Mouse (Mus musculus) CH12.LX (cell line): ENCODE results near the gene Atg10. TPM values are rescaled to one million over a fixed set of nuclear protein-coding genes. Genes with fewer than 3 reads are reported as not detected.

Source experiments
- DNase-seq: peaks from one replicate; pipeline ENCODE4 v3.0.0-alpha.2; 2013; ENCODE audit errors: extremely low read depth
- H3K27ac ChIP-seq: 2 replicates; pipeline ENCODE4 v1.5.1; 2012; ENCODE audit warnings: low read depth, mild to moderate bottlenecking, control low read depth, moderate library complexity; ENCODE audit not compliant: insufficient read depth
- H3K27me3 ChIP-seq: replicated peaks from 2 replicates; pipeline ENCODE3; 2012; ENCODE audit warnings: inconsistent platforms
- H3K36me3 ChIP-seq, 2 experiments: replicated peaks in 1 of 2; 2 replicates each; pipeline versions ENCODE3 to v1.6.1; 2012; ENCODE audit warnings: inconsistent platforms in 1 of 2, low read length in 1 of 2, mild to moderate bottlenecking in 1 of 2, mixed read lengths in 1 of 2, moderate library complexity in 1 of 2; ENCODE audit not compliant: control insufficient read depth in 1 of 2, insufficient read depth in 1 of 2
- H3K4me1 ChIP-seq, 2 experiments: 2 replicates each; pipeline ENCODE4 v1.6.1; 2012; ENCODE audit warnings: inconsistent platforms in 1 of 2, moderate library complexity in 1 of 2; ENCODE audit not compliant: insufficient read depth in 2 of 2, control insufficient read depth in 1 of 2
- H3K4me2 ChIP-seq: 2 replicates; pipeline ENCODE4 v1.6.1; 2012; ENCODE audit warnings: low read depth, mild to moderate bottlenecking, control low read depth; ENCODE audit not compliant: poor library complexity, insufficient read depth, severe bottlenecking
- H3K4me3 ChIP-seq, 3 experiments: fragments of 150-350 bp in 1 of 3; sonication (generic) in 1 of 3; replicated peaks in 1 of 3; 2 replicates each; pipeline versions ENCODE3 to v1.5.1; 2011 to 2012; ENCODE audit warnings: low read depth in 2 of 3, low read length in 2 of 3, mild to moderate bottlenecking in 2 of 3, moderate library complexity in 2 of 3, control low read depth in 1 of 3, improper control_type of control experiment in 1 of 3, inconsistent platforms in 1 of 3, mixed read lengths in 1 of 3; ENCODE audit not compliant: poor library complexity in 1 of 3
- H3K79me2 ChIP-seq: replicated peaks from 2 replicates; pipeline ENCODE4 v1.6.1; 2012; ENCODE audit warnings: mild to moderate bottlenecking, moderate library complexity; ENCODE audit not compliant: control insufficient read depth, poor library complexity, insufficient read depth, severe bottlenecking; ENCODE audit errors: extremely low read depth
- H3K9ac ChIP-seq: 2 replicates; pipeline ENCODE4 v1.6.1; 2012; ENCODE audit warnings: low read depth, mild to moderate bottlenecking, control low read depth, moderate library complexity; ENCODE audit not compliant: insufficient read depth
- H3K9me3 ChIP-seq: replicated peaks from 2 replicates; pipeline ENCODE3; 2012; ENCODE audit warnings: low read length, inconsistent platforms, mixed read lengths
- BHLHE40 ChIP-seq: IDR thresholded peaks from 2 replicates; pipeline ENCODE4 v1.6.1; 2011; ENCODE audit warnings: mild to moderate bottlenecking, low read depth, low read length, improper control_type of control experiment
- CHD1 ChIP-seq: IDR thresholded peaks from 2 replicates; pipeline ENCODE4 v1.6.1; 2012; ENCODE audit warnings: low read depth, low read length, improper control_type of control experiment, inconsistent platforms
- CHD2 ChIP-seq: IDR thresholded peaks from 2 replicates; pipeline ENCODE4 v1.6.1; 2011; ENCODE audit warnings: low read length, improper control_type of control experiment
- ELF1 ChIP-seq: IDR thresholded peaks from 2 replicates; pipeline ENCODE4 v1.6.1; 2014; ENCODE audit warnings: low read depth, mild to moderate bottlenecking, inconsistent platforms, low read length, improper control_type of control experiment
- EP300 ChIP-seq: IDR thresholded peaks from 2 replicates; pipeline ENCODE4 v1.6.1; 2011; ENCODE audit warnings: low read length, improper control_type of control experiment
- ETS1 ChIP-seq: conservative IDR thresholded peaks from 2 replicates; pipeline ENCODE4 v1.6.1; 2012; ENCODE audit warnings: low read depth, mild to moderate bottlenecking, inconsistent platforms, low read length, improper control_type of control experiment, moderate library complexity
- HCFC1 ChIP-seq: IDR thresholded peaks from 2 replicates; pipeline ENCODE4 v1.6.1; 2012; ENCODE audit warnings: low read depth, mild to moderate bottlenecking, inconsistent platforms, low read length, improper control_type of control experiment
- IRF4 ChIP-seq: IDR thresholded peaks from 2 replicates; pipeline ENCODE4 v1.6.1; 2014; ENCODE audit warnings: low read depth, mild to moderate bottlenecking, inconsistent platforms, low read length, improper control_type of control experiment
- JUND ChIP-seq: conservative IDR thresholded peaks from 2 replicates; pipeline ENCODE4 v1.6.1; 2011; ENCODE audit warnings: low read depth, low read length, improper control_type of control experiment
- MAFK ChIP-seq: IDR thresholded peaks from 2 replicates; pipeline ENCODE4 v1.6.1; 2011; ENCODE audit warnings: low read length, improper control_type of control experiment; ENCODE audit not compliant: insufficient replicate concordance
- MAX ChIP-seq: IDR thresholded peaks from 2 replicates; pipeline ENCODE4 v1.6.1; 2011; ENCODE audit warnings: low read length, improper control_type of control experiment
- MEF2A ChIP-seq: IDR thresholded peaks from 2 replicates; pipeline ENCODE4 v1.6.1; 2014; ENCODE audit warnings: low read depth, mild to moderate bottlenecking, inconsistent platforms, low read length, improper control_type of control experiment, borderline replicate concordance
- MXI1 ChIP-seq: IDR thresholded peaks from 2 replicates; pipeline ENCODE4 v1.6.1; 2011; ENCODE audit warnings: mild to moderate bottlenecking, low read depth, low read length, improper control_type of control experiment
- PAX5 ChIP-seq: IDR thresholded peaks from 2 replicates; pipeline ENCODE4 v1.6.1; 2012; ENCODE audit warnings: low read length, inconsistent platforms, mixed read lengths
- POLR2A ChIP-seq: IDR thresholded peaks from 2 replicates; pipeline ENCODE4 v1.6.1; 2011; ENCODE audit warnings: low read depth, mild to moderate bottlenecking, improper control_type of control experiment, low read length
- RAD21 ChIP-seq: IDR thresholded peaks from 2 replicates; pipeline ENCODE4 v1.6.1; 2011; ENCODE audit warnings: low read depth, mild to moderate bottlenecking, low read length, improper control_type of control experiment, moderate library complexity
- SIN3A ChIP-seq: IDR thresholded peaks from 2 replicates; pipeline ENCODE4 v1.6.1; 2012; ENCODE audit warnings: low read length, improper control_type of control experiment, inconsistent platforms
- TBP ChIP-seq: conservative IDR thresholded peaks from 2 replicates; pipeline ENCODE4 v1.6.1; 2011; ENCODE audit warnings: low read depth, low read length, improper control_type of control experiment
- USF1 ChIP-seq: IDR thresholded peaks from 2 replicates; pipeline ENCODE4 v1.6.1; 2014; ENCODE audit warnings: low read depth, mild to moderate bottlenecking, inconsistent platforms, low read length, improper control_type of control experiment
- USF2 ChIP-seq: conservative IDR thresholded peaks from 2 replicates; pipeline ENCODE4 v1.6.1; 2011; ENCODE audit warnings: low read depth, low read length, improper control_type of control experiment
- ZMIZ1 ChIP-seq: IDR thresholded peaks from 2 replicates; pipeline ENCODE4 v1.6.1; 2012; ENCODE audit warnings: low read depth, mild to moderate bottlenecking, inconsistent platforms, low read length, improper control_type of control experiment
- ZNF384 ChIP-seq: IDR thresholded peaks from 2 replicates; pipeline ENCODE4 v1.6.1; 2012; ENCODE audit warnings: low read depth, low read length, improper control_type of control experiment, inconsistent platforms
- dilution Hi-C: fragments of 300-500 bp; cut with MboI; formaldehyde crosslinking; loops from 2 replicates; pipeline ENCODE4 v1.14.3; 2020; ENCODE audit warnings: low sequenced_read_pairs; ENCODE audit not compliant: extremely low pct_unique_long_range_greater_than_20kb, extremely low pct_ligation_motif_present
- in situ Hi-C: fragments of 300-500 bp; cut with MboI; formaldehyde crosslinking; loops from 3 replicates; pipeline ENCODE4 v1.14.3; 2019; ENCODE audit warnings: low sequenced_read_pairs, low pct_ligation_motif_present, low pct_unique_long_range_greater_than_20kb, mixed read lengths
- polyA plus RNA-seq: library from polyadenylated mRNA; unstranded; fragments of >175 nt; gene quantifications from 2 replicates; pipeline ENCODE4 v1.2.1, GENCODE M21; 2012; ENCODE audit warnings: low read depth; ENCODE audit not compliant: insufficient read length
- total RNA-seq, 2 experiments: library from RNA; depleted of rRNA; stranded (reverse); fragments of 300-350 nt in 1 of 2; fragments of >200 nt in 1 of 2; gene quantifications; 2 replicates each; pipeline ENCODE4 v1.2.3; 2012 to 2014

Gene Atg10
- total and polyA plus RNA-seq, 3 experiments: 3.4 to 7.2 (median 4.2) TPM

DNA sequence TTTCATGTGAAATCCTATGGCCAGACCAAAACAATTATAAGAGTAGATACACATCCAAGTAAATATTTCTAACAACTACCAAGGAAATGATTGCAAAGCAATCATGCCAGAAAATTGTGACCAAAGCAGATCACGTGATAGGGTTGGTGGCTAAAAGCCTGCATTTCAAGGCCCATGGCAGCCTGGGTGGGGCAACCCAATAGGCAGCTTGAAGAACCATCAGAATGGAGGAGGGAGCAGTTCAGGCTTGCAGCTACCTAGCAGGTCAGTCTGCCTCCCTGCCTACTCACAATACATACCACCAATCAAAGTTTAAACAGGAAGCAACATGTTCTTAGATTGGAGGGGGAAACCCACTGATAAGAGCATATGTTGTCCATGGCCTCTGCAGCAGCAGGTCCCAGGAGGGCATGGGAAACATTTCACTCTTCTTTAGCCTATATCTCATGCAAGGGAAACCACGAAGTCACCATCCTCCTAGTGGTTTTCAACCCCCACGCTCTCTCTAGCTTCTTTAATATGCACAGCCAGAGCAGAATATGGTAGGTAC, 7.0 kb downstream of the Atg10 start:
- peaks cover 0 to 8% of the 10 kb centered on the region in 2 experiments for H3K36me3 ChIP-seq
- H3K27me3 ChIP-seq: no peaks in the 10 kb centered on the region
- H3K27ac ChIP-seq: no peak overlapping the region
- no peak overlapping the region for H3K4me3 ChIP-seq
- no peaks in the 10 kb centered on the region for H3K79me2 ChIP-seq
- dilution Hi-C loops: no loop called here
- H3K9ac ChIP-seq: no peak overlapping the region
- DNase-seq: peak; percentile 23
- H3K9me3 ChIP-seq: no peaks in the 10 kb centered on the region
- no peak overlapping the region for H3K4me2 ChIP-seq
- TF ChIP-seq PAX5 (no peak), BHLHE40 (0 out of 2 replicates have a peak, but pooled peaks have one; percentile 15)
- in situ Hi-C loops: no loop called here
- H3K4me1 ChIP-seq: peaks cover 7 to 18% of the 10 kb centered on the region in 2 experiments

DNA sequence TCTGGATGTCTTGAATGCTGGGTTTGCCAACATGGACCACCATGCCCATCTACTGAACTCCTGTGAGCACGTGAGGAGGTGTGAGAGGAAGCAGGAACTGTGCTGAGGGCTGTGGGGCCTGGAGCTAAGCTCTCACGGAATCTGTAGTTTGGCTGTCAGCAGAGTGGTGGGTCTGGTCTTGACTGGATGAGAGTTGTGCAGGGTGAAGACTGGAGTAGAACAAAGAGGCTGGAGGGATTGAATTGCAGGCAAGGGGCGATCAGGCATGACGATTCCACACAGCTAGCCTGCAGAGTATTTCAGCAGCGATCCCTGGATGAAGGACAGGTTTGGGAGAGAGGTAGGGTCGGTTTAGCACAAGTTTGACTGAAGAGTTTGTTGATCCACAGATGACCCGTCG, 10.8 kb downstream of the Atg10 start:
- H3K4me3 ChIP-seq: no peak overlapping the region
- no peaks in the 10 kb centered on the region for H3K27me3 ChIP-seq
- no peak overlapping the region for H3K27ac ChIP-seq
- H3K9ac ChIP-seq: no peak overlapping the region
- no peak for DNase-seq
- no peak for TF ChIP-seq JUND
- no peak for TF ChIP-seq ELF1
- no peak for TF ChIP-seq BHLHE40
- TF ChIP-seq USF2: no peak
- TF ChIP-seq CHD1: no peak
- no peak for TF ChIP-seq HCFC1
- TF ChIP-seq MAFK: no peak
- H3K4me2 ChIP-seq: no peak overlapping the region
- dilution Hi-C loops: no loop called here
- no peaks in the 10 kb centered on the region for H3K9me3 ChIP-seq
- no peaks in the 10 kb centered on the region for H3K79me2 ChIP-seq
- in situ Hi-C loops: no loop called here
- H3K36me3 ChIP-seq: peaks cover 0 to 8% of the 10 kb centered on the region in 2 experiments
- H3K4me1 ChIP-seq: peaks cover 7 to 24% of the 10 kb centered on the region in 2 experiments

DNA sequence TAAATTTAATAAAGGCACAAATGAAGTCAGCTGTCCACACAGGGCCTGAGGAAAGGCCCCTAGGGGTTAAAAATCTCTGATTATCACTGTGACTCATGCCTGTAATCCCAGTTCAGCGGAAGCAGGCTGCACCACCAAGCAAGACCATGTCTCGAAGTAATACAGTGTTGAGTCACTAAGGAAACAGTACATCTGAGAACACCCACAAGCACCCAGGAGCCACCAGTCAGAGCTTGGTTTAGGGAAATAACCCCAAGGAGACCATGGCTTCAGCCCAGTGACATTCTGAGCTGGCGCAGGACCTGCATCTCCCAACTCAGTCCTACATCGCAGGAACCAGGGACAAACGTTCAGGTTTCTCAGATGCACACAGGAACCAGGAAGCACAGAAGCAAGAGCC, 17.5 kb downstream of the Atg10 start:
- H3K9ac ChIP-seq: no peak overlapping the region
- in situ Hi-C loops: no loop called here
- TF ChIP-seq MAX (no peak), ZNF384 (no peak), ZMIZ1 (no peak), TBP (no peak), RAD21 (no peak), EP300 (peak; percentile 63), MEF2A (no peak), BHLHE40 (peak; percentile 15; the same call in 1 of the 2 replicates), MXI1 (no peak), CHD2 (no peak), JUND (no peak; the same call in 1 of the 2 replicates), POLR2A (no peak), IRF4 (peak; percentile 46; the same call in 1 of the 2 replicates), USF1 (no peak), ETS1 (peak; percentile 37; the same call in 1 of the 2 replicates), SIN3A (no peak)
- TF ChIP-seq, all 38 proteins: peak for 4
- Histone ChIP-seq H3K79me2 (no peaks in the 10 kb centered on the region), H3K27ac (no peak overlapping the region), H3K9me3 (no peaks in the 10 kb centered on the region), H3K4me3 (no peak overlapping the region), H3K4me2 (no peak overlapping the region), H3K36me3 (peaks cover 0 to 1% of the 10 kb centered on the region in 2 experiments), H3K27me3 (no peaks in the 10 kb centered on the region), H3K4me1 (peaks cover 3 to 13% of the 10 kb centered on the region in 2 experiments)
- peak; percentile 61 for DNase-seq
- dilution Hi-C loops: no loop called here
